Mouse (Mus musculus) neural tube, embryonic 12.5 days (tissue): ENCODE measurements around the gene Dapl1. TPM values are rescaled to one million over a fixed set of nuclear protein-coding genes. Genes with fewer than 3 reads are reported as not detected.
A peak's percentile ranks its signal among the peaks of the same experiment; 100 is the strongest.

Experiments
- ATAC-seq: fragments of 200-750 bp; cut with Nextera tagmentation; 2 replicates; pipeline ENCODE4 v1.8.0; 2017; ENCODE audit warnings: low read depth, mild to moderate bottlenecking, moderate TSS enrichment, moderate library complexity; ENCODE audit not compliant: low FRiP score
- H3K27ac ChIP-seq: fragments of 300-500 bp; sonication (generic); 2 replicates; pipeline ENCODE4 v1.5.1; 2016
- H3K27me3 ChIP-seq: fragments of 300-500 bp; sonication (generic); replicated peaks from 2 replicates; pipeline ENCODE4 v1.6.1; 2016; ENCODE audit warnings: mild to moderate bottlenecking
- H3K36me3 ChIP-seq: fragments of 300-500 bp; sonication (generic); 2 replicates; pipeline ENCODE4 v1.6.1; 2016; ENCODE audit warnings: mild to moderate bottlenecking
- H3K4me1 ChIP-seq: fragments of 300-500 bp; sonication (generic); 2 replicates; pipeline ENCODE4 v1.6.1; 2016
- H3K4me2 ChIP-seq: fragments of 300-500 bp; sonication (generic); replicated peaks from 2 replicates; pipeline ENCODE4 v1.6.1; 2016; ENCODE audit warnings: mild to moderate bottlenecking
- H3K4me3 ChIP-seq: fragments of 300-500 bp; sonication (generic); 2 replicates; pipeline ENCODE4 v1.5.1; 2016
- H3K9ac ChIP-seq: fragments of 300-500 bp; sonication (generic); 2 replicates; pipeline ENCODE4 v1.6.1; 2016; ENCODE audit warnings: mild to moderate bottlenecking
- H3K9me3 ChIP-seq: fragments of 300-500 bp; sonication (generic); 2 replicates; pipeline ENCODE4 v1.6.1; 2016; ENCODE audit warnings: mild to moderate bottlenecking
- WGBS: fragments of 180-500 bp; shearing (Covaris S2); methylation state at CpG from one replicate; pipeline ENCODE4 v1.1.7; 2016; 5-methylcytosine and 5-hydroxymethylcytosine counted together
- polyA plus RNA-seq: library from polyadenylated mRNA; unstranded; fragments of >200 nt; fragmentation: Nextera tagmentation; extraction: Ambion mirVana; gene quantifications from 2 replicates; pipeline ENCODE4 v1.2.1, GENCODE M21; 2016

Dapl1 gene
- polyA plus RNA-seq: 0.38 TPM in 1 of 2 replicates, not detected in the other

DNA sequence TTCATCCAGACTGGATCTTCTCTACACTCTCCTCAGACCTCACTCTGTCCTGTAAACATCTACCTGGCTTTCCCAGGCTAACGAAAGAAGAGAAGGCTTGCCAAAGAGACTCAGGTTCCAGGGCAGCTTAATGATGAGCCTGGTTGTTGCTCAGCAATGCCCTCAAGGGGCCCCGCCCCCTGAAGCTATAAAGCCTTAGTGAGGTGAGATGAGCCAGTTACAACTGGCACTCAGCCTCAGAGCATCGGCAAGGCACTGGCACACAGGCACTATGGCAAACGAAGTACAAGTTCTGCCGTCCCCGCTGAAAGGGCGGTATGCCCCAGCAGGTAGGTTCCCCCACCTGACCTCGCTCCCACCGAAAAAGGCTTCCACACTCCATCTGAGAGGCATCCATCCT lies at the start of gene Dapl1:
TSS of gene Dapl1 (plus strand) at position 216 of the 400 bp plus-strand sequence.
- no peaks in the 10 kb centered on the region for H3K9me3 ChIP-seq
- 58% methylated on average over 9 of the region's 9 CpGs for WGBS
- no peak for ATAC-seq
- no peak within 1 kb of the TSS for H3K27ac ChIP-seq
- no peaks in the 10 kb centered on the region for H3K27me3 ChIP-seq
- no peaks in the 10 kb centered on the region for H3K36me3 ChIP-seq
- H3K4me3 ChIP-seq: no peak within 1 kb of the TSS
- H3K4me2 ChIP-seq: no peak within 1 kb of the TSS
- no peak within 1 kb of the TSS for H3K9ac ChIP-seq
- no peaks in the 10 kb centered on the region for H3K4me1 ChIP-seq

DNA sequence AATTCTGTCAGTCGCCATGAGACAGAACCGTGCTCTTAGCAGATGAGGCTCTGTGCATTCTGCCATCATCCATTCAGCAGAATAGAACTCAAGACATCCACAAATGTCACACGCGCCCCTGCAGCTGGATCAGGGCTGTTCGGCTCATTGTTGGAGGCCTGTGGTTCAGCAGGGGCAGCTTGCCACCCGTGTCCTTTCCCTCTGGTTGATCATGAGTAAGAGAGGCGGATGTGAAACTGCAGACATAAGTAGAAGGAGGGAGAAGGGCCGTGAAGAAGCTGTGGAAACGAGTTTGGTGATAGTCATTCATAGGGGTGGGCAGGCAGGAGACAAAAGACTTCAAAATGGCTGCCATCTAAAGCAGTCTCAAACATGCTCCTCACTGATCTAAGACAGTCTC lies 49.6 kb upstream of the Dapl1 start:
- WGBS: 88% methylated on average over 9 of the region's 9 CpGs
- ATAC-seq: no peak
- Histone ChIP-seq H3K36me3 (no peaks in the 10 kb centered on the region), H3K27ac (no peak overlapping the region), H3K27me3 (no peaks in the 10 kb centered on the region; the same call in 1 of the 2 replicates), H3K9me3 (no peaks in the 10 kb centered on the region), H3K4me1 (no peaks in the 10 kb centered on the region), H3K9ac (no peak overlapping the region), H3K4me2 (no peak overlapping the region), H3K4me3 (no peak overlapping the region)

DNA sequence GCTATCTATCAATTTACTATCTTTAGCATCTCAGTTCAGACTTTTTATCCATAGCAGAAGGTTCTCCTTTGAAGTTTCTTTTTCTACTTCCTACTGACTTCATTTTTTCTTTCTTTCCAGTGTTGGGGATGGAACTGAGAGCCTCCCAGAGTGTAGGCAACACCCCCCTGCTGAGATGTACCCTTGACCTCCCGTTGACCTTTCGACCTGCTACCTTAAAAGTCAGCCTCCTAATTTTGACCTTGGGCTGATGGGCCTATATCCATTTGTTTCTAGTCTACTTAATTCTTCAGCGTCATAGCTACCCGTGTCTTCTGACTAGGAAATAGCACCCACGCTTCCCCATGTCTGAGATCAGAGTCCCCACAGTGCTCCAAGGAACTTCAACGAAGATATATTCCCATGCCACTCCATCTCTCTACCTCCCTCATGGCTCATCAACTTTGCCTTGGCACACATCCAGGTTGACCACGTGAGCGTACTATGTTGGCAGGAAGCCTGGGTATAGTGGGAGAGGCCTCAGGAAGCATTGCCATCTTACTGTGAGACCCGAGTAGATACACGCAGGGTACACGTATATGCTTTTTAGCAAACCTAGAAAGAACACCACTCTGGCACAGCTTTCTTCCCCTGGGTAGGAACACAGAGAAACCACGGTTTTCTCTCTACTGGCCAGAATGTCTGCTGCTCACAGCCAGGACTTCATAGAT lies 46.6 kb upstream of the Dapl1 start:
- ATAC-seq: peak; percentile 75

DNA sequence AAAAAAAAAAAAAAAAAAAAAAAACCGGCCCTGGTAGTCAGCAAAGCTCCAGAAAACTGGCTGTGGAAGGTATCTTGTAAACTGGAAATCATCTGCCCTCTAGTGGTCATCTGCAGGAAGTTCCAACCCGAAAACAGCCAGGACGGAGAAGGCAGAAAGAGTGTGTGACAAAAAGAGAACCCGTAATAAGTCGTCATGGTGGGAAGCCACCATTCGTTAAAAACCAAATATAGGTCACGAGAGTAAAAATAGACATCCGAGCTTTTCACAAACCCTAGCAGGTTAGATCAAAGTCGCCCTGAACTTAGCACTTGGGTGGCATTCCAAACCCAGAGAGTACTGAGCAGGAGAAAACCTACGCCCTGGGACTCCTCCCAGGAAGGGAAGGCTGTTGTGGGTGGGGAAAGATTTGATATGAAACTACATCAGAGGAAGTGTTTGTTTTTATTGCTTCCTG lies 45.9 kb upstream of the Dapl1 start:
- no peaks in the 10 kb centered on the region for H3K36me3 ChIP-seq
- no peaks in the 10 kb centered on the region; the same call in 1 of the 2 replicates for H3K27me3 ChIP-seq
- H3K4me2 ChIP-seq: no peak overlapping the region
- H3K4me3 ChIP-seq: no peak overlapping the region
- ATAC-seq: peak; percentile 74; the same call in 1 of the 2 replicates
- H3K4me1 ChIP-seq: no peaks in the 10 kb centered on the region
- no peak overlapping the region for H3K9ac ChIP-seq
- no peak overlapping the region for H3K27ac ChIP-seq
- 24% methylated on average over 10 of the region's 10 CpGs for WGBS
- H3K9me3 ChIP-seq: no peaks in the 10 kb centered on the region

More for the DNA sequence above, 46.6 kb upstream of the Dapl1 start:
- Histone ChIP-seq H3K4me1 (no peaks in the 10 kb centered on the region), H3K4me3 (no peak overlapping the region), H3K27ac (no peak overlapping the region), H3K27me3 (no peaks in the 10 kb centered on the region; the same call in 1 of the 2 replicates), H3K4me2 (no peak overlapping the region; the same call in 1 of the 2 replicates), H3K9me3 (no peaks in the 10 kb centered on the region), H3K9ac (no peak overlapping the region), H3K36me3 (no peaks in the 10 kb centered on the region)
- 79% methylated on average over 12 of the region's 12 CpGs for WGBS

DNA sequence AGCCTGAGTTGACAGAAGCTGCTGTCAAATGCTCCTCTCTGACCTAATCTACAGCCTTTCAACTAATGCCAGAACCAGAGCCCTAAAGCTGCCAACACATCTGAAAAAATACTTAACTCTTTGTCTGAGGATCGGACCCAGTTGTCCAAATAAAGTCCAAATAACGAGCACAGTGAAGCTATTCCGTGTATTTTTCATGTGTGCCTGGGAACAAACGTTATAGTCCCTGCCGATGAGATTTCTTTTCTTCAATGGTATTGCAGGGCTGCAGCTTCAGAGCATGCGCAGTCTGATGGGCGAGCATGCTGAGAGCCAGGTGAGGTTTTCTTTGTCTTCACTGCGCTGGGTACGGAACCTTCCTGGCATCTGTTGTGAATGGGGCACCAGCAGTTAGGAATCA lies 44.6 kb upstream of the Dapl1 start:
- H3K4me2 ChIP-seq: no peak overlapping the region
- 74% methylated on average over 9 of the region's 9 CpGs for WGBS
- H3K4me1 ChIP-seq: no peaks in the 10 kb centered on the region
- ATAC-seq: no peak
- H3K9me3 ChIP-seq: no peaks in the 10 kb centered on the region
- H3K27me3 ChIP-seq: no peaks in the 10 kb centered on the region; the same call in 1 of the 2 replicates
- H3K4me3 ChIP-seq: no peak overlapping the region
- H3K27ac ChIP-seq: no peak overlapping the region
- no peak overlapping the region for H3K9ac ChIP-seq
- H3K36me3 ChIP-seq: no peaks in the 10 kb centered on the region

DNA sequence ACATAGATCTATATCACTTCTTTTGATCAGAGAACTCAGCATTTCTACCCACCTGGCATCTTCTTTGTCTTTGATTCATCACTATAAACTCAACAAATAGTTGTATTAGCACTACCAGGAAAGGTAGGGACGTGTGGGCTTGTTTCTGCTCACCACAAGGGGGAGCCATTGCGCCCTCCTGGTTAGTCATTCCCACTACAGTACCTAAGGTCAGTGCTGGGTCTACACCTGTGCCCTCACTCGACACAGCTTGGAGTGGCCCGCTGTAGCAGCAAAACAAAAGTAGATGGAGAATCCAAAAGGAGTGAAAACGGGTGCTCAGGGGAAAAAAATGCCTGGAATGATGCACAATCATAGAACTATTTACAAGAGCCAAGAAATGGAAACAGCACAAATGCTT lies 44.0 kb upstream of the Dapl1 start:
- no peak overlapping the region for H3K4me2 ChIP-seq
- H3K27ac ChIP-seq: no peak overlapping the region
- 37% methylated on average over 5 of the region's 5 CpGs for WGBS
- H3K9ac ChIP-seq: no peak overlapping the region
- H3K4me1 ChIP-seq: no peaks in the 10 kb centered on the region
- H3K36me3 ChIP-seq: no peaks in the 10 kb centered on the region
- no peaks in the 10 kb centered on the region for H3K9me3 ChIP-seq
- ATAC-seq: no peak
- H3K4me3 ChIP-seq: no peak overlapping the region
- no peaks in the 10 kb centered on the region; the same call in 1 of the 2 replicates for H3K27me3 ChIP-seq

DNA sequence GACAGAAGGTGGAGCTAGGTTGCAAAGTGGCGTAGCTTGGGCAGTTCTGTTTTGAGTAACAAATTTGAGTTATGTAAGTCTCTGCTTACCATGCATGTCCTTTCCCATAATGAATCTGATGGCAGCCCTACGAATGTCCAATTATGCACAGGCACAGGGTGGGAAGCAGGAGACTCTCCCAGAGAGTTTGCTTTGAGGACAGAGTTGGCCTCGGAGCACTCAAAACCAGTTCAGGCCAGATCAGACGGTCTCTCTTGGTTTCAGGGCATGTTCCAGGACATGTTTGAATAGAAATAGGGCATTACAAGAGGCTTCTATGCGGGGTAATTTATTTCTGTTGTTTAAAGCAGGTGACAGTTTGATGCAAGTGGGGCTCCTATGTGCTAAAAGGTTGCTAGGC lies 42.8 kb upstream of the Dapl1 start:
- Histone ChIP-seq H3K4me2 (no peak overlapping the region), H3K9me3 (no peaks in the 10 kb centered on the region), H3K4me1 (no peaks in the 10 kb centered on the region), H3K27ac (no peak overlapping the region), H3K27me3 (no peaks in the 10 kb centered on the region; the same call in 1 of the 2 replicates), H3K4me3 (no peak overlapping the region), H3K9ac (no peak overlapping the region), H3K36me3 (no peaks in the 10 kb centered on the region)
- WGBS: 84% methylated on average over 5 of the region's 5 CpGs
- ATAC-seq: no peak

DNA sequence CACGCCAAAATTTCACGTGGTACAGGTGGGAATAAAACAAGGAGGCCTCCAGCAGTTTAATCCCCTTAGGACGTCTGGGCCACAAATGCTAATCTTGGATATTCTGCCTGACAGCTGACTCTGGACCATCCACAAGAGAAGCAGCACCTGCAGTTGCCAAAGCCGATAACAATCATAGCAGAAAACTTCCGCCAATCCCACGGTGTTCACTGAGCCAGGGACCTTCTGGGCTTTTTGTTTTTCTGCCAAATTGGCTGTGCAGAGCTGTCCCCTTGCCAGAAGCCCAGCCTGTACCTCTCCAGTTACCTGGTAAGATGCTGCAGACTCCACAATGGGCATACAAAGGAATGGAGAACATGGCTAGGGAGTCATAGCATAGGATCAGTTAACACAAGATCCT lies 37.8 kb upstream of the Dapl1 start:
- Histone ChIP-seq H3K27me3 (no peaks in the 10 kb centered on the region), H3K27ac (no peak overlapping the region), H3K36me3 (no peaks in the 10 kb centered on the region), H3K9ac (no peak overlapping the region), H3K9me3 (no peaks in the 10 kb centered on the region), H3K4me1 (no peaks in the 10 kb centered on the region), H3K4me3 (no peak overlapping the region), H3K4me2 (no peak overlapping the region)
- no peak for ATAC-seq
- WGBS: 83% methylated on average over 6 of the region's 6 CpGs

DNA sequence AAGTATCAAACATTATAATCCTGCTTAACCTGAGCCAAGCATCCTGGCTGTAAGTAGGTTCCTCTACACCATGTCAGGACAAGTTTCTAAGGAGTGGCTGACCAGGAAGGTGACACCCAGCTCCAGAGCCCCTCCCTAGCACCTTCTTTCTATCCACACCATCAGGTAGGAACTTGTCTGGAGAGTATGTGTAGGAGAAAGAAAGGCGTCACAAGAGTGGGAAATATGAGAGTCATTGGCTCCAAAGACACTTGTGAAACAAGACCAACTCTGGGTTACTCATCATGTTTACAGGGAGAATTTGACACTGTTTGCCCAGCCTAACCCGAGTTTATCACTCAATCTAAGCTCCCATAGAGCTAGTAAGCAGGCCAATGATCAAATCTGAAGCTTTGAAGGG lies 36.7 kb upstream of the Dapl1 start:
- 75% methylated on average over 2 of the region's 2 CpGs for WGBS
- Histone ChIP-seq H3K27me3 (no peaks in the 10 kb centered on the region), H3K9me3 (no peaks in the 10 kb centered on the region), H3K9ac (no peak overlapping the region), H3K4me2 (no peak overlapping the region), H3K4me1 (no peaks in the 10 kb centered on the region), H3K4me3 (no peak overlapping the region), H3K36me3 (no peaks in the 10 kb centered on the region), H3K27ac (no peak overlapping the region)
- ATAC-seq: no peak

DNA sequence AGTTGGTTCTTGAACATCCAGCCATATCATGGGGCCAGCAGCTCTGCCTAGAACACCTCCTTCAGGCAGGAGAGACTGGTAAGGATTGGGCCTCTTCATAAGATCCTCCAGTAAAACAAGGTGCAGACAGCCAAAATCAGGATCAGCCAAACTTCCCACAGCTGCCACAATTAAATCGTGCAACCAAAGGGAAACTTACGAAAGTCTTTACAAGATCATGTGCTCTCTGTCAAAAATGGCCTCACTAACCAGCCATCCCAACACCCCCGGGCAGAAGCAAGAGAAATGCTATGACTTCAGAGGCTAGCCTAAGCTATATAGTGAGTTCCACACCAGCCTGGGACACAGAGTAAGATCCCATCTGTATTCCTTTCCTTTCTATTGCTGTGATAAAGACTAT lies 35.9 kb upstream of the Dapl1 start:
- Histone ChIP-seq H3K4me3 (no peak overlapping the region), H3K27me3 (no peaks in the 10 kb centered on the region), H3K4me1 (no peaks in the 10 kb centered on the region), H3K9ac (no peak overlapping the region), H3K36me3 (no peaks in the 10 kb centered on the region), H3K27ac (no peak overlapping the region), H3K9me3 (no peaks in the 10 kb centered on the region), H3K4me2 (no peak overlapping the region)
- ATAC-seq: no peak
- 94% methylated on average over 3 of the region's 3 CpGs for WGBS

DNA sequence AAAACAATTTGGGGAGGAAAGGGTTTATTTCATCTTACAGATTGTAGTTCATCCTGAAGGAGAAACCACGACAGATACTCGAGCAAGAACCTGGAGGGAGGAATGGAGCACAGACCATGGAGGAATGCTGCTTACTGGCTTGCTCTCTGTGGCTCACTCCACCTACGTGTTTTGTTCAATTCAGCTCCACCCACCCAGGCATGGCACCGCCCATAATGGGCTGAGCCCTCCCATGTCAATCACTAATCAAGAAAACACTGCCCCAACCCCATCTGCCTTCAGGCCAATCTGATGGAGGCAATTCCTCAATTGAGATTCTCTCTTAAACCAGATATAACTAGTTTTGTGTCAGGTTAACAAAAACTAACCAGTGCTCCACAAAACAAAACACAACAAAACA lies 35.5 kb upstream of the Dapl1 start:
- WGBS: 78% methylated on average over 4 of the region's 4 CpGs
- ATAC-seq: no peak
- Histone ChIP-seq H3K9ac (no peak overlapping the region), H3K36me3 (no peaks in the 10 kb centered on the region), H3K27ac (no peak overlapping the region), H3K4me1 (no peaks in the 10 kb centered on the region), H3K4me2 (no peak overlapping the region), H3K27me3 (no peaks in the 10 kb centered on the region), H3K4me3 (no peak overlapping the region), H3K9me3 (no peaks in the 10 kb centered on the region)

DNA sequence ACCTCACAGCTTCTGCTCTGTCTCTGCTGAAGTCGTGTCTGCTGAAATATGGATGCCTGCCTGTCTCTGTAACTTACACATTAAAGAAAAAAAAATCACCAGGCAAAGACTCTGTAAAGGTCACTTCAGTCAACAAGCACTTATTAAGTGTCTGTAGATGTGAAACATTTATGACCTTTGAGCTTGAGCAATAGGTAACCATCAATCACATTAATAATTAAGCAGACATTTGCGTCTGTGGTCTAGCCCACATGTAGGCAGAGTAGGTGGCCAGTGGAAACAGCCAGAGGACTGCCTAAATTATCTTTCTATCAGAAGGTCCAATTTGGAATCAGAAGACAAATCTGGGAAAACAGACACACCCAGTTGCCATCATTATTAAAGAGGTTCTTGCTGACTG lies 32.8 kb upstream of the Dapl1 start:
- H3K4me3 ChIP-seq: no peak overlapping the region
- no peak overlapping the region for H3K9ac ChIP-seq
- H3K36me3 ChIP-seq: no peaks in the 10 kb centered on the region
- no peak overlapping the region for H3K4me2 ChIP-seq
- 73% methylated on average over 2 of the region's 2 CpGs for WGBS
- no peaks in the 10 kb centered on the region for H3K27me3 ChIP-seq
- no peaks in the 10 kb centered on the region for H3K9me3 ChIP-seq
- H3K4me1 ChIP-seq: no peaks in the 10 kb centered on the region
- ATAC-seq: no peak
- H3K27ac ChIP-seq: no peak overlapping the region

DNA sequence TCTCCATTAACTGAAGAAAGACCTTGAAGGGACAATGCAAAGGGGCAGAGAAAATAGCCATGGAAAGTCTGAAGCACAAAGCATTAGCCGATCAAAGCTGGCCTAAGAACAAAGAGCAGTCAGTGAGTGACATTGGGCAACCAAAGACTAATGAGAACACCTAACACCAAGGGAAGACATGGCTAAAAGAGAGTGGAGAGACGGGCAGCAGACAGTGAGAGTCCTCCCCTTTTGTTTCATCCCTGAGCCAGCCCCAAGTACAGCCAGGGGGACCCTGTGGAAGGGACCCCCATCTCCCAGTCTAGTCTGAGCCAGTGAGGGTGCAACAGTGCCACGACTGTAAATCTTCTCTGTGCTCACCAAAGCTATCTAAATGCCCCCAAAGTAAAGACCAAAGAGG lies 32.4 kb upstream of the Dapl1 start:
- no peaks in the 10 kb centered on the region for H3K4me1 ChIP-seq
- no peak overlapping the region for H3K4me2 ChIP-seq
- no peak overlapping the region for H3K4me3 ChIP-seq
- H3K36me3 ChIP-seq: no peaks in the 10 kb centered on the region
- H3K9ac ChIP-seq: no peak overlapping the region
- H3K27me3 ChIP-seq: no peaks in the 10 kb centered on the region
- no peak for ATAC-seq
- 59% methylated on average over 3 of the region's 3 CpGs for WGBS
- no peaks in the 10 kb centered on the region for H3K9me3 ChIP-seq
- H3K27ac ChIP-seq: no peak overlapping the region
